Mouse (Mus musculus) granulocyte monocyte progenitor cell, adult 5-6 weeks (primary cell): ENCODE data around the gene Vmac. TPM values are rescaled to one million over a fixed set of nuclear protein-coding genes. Genes with fewer than 3 reads are reported as not detected.
A peak's percentile ranks its signal among the peaks of the same experiment; 100 is the strongest.

Experiments
- ATAC-seq: replicated peaks from 2 replicates; pipeline ENCODE4 v1.8.0; 2016; ENCODE audit warnings: mild to moderate bottlenecking, moderate TSS enrichment, inconsistent platforms; ENCODE audit not compliant: poor library complexity, severe bottlenecking
- total RNA-seq, 2 experiments: library from RNA; stranded (forward) in 1 of 2; stranded (reverse) in 1 of 2; fragments of 200-712, 200-1000 nt in 1 of 2; fragments of >200 nt in 1 of 2; fragmentation: Nextera tagmentation in 1 of 2; gene quantifications; 2 replicates each; pipeline ENCODE4 v1.2.3; 2014 to 2017

Vmac gene
- total RNA-seq (2014; fragmentation: Nextera tagmentation): 5.3 and 9.1 TPM in 2 replicates
- total RNA-seq (2017): 3.7 and 9.1 TPM in 2 replicates

- ATAC-seq: peak; percentile 58
Observed at GRCm38 (mm10) chr17:56717363-56718058, at the start of gene Vmac, which contains the start of gene Ndufa11. Gene Vmac, minus strand, starts transcription at chr17:56718022. Gene Ndufa11, plus strand, starts transcription at chr17:56717767.

- no peak for ATAC-seq
Observed at GRCm38 (mm10) chr17:56766631-56767405, 49.0 kb upstream of the Vmac start.

- ATAC-seq: no peak
Observed at GRCm38 (mm10) chr17:56765431-56765830, 47.6 kb upstream of the Vmac start.

GRCm38 (mm10) chr17:56764474-56765354 lies 46.9 kb upstream of the Vmac start, which contains the start of gene Dus3l:
Gene Dus3l, plus strand, starts transcription at chr17:56764757.
- ATAC-seq: peak; percentile 68

- no peak for ATAC-seq
Observed at GRCm38 (mm10) chr17:56763741-56764250, 46.0 kb upstream of the Vmac start.

- peak; percentile 31 for ATAC-seq
Observed at GRCm38 (mm10) chr17:56762769-56763731, 45.2 kb upstream of the Vmac start.

GRCm38 (mm10) chr17:56761991-56762410 lies 44.2 kb upstream of the Vmac start:
- peak; percentile 21 for ATAC-seq

- no peak for ATAC-seq
Observed at GRCm38 (mm10) chr17:56761077-56761476, 43.3 kb upstream of the Vmac start.

GRCm38 (mm10) chr17:56759261-56759660 lies 41.4 kb upstream of the Vmac start:
- no peak for ATAC-seq

- peak; percentile 32 for ATAC-seq
Observed at GRCm38 (mm10) chr17:56758132-56758531, 40.3 kb upstream of the Vmac start.

- peak; percentile 57 for ATAC-seq
Observed at GRCm38 (mm10) chr17:56757416-56758123, 39.7 kb upstream of the Vmac start, which contains the start of gene Nrtn. Gene Nrtn, minus strand, starts transcription at chr17:56757530.

GRCm38 (mm10) chr17:56756703-56757399 lies 39.0 kb upstream of the Vmac start:
- ATAC-seq: no peak

GRCm38 (mm10) chr17:56754271-56755185 lies 36.7 kb upstream of the Vmac start:
- ATAC-seq: peak; percentile 60

- ATAC-seq: no peak
Observed at GRCm38 (mm10) chr17:56753452-56753851, 35.6 kb upstream of the Vmac start.

GRCm38 (mm10) chr17:56751404-56752072 lies 33.7 kb upstream of the Vmac start:
- 0 out of 2 replicates have a peak, but pooled peaks have one; percentile 8 for ATAC-seq

- ATAC-seq: no peak
Observed at GRCm38 (mm10) chr17:56744173-56744572, 26.4 kb upstream of the Vmac start.
